Mouse (Mus musculus): ENCODE measurements around the gene Xylt1. TPM values are rescaled to one million over a fixed set of nuclear protein-coding genes. Genes with fewer than 3 reads are reported as not detected.

Gene Xylt1
- polyA plus RNA-seq, 1 experiment from 2014 or later: 2.7 TPM

DNA sequence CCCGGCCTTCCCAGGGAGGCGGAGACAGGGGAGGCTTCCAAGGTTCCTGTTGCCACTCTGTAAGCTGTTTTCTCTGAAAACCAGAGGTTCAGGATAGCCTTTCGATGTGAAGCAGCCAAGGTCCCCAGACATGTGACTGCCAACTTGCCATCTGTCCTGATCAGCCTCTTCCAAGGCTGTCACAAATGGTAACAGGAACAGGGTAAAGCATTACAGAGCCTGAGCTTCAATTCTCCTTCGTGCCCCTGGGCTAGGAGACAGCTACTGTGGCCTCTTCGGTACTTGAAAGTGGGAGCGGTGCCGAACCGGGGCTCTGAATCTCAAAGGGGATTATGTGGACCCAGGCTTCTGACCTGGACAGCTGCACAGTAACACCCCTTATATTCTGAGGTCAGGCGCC is 287.4 kb downstream of the Xylt1 start:
- ATAC-seq (ENCODE audit: insufficient number of reproducible peaks, insufficient read depth, low FRiP score, low read depth): no peak
- Histone ChIP-seq H3K36me3 (ENCODE audit: control insufficient read depth, insufficient read depth, low read length) (no peaks in the 10 kb centered on the region), H3K27ac (ENCODE audit: low read length) (no peak overlapping the region), H3K9ac (replicated peaks; ENCODE audit: low read depth, low read length) (no peak overlapping the region), H3K9me3 (ENCODE audit: control insufficient read depth, low read depth, low read length) (no peaks in the 10 kb centered on the region), H3K27me3 (ENCODE audit: control insufficient read depth, insufficient read depth, low read length) (no peaks in the 10 kb centered on the region), H3K4me3 (ENCODE audit: low read depth, low read length) (no peak overlapping the region), H3K4me2 (replicated peaks; ENCODE audit: low read depth, low read length) (no peak overlapping the region), H3K4me1 (ENCODE audit: control insufficient read depth, insufficient read depth, low read length) (no peaks in the 10 kb centered on the region)
- 84% methylated on average over 9 of the region's 9 CpGs for WGBS

DNA sequence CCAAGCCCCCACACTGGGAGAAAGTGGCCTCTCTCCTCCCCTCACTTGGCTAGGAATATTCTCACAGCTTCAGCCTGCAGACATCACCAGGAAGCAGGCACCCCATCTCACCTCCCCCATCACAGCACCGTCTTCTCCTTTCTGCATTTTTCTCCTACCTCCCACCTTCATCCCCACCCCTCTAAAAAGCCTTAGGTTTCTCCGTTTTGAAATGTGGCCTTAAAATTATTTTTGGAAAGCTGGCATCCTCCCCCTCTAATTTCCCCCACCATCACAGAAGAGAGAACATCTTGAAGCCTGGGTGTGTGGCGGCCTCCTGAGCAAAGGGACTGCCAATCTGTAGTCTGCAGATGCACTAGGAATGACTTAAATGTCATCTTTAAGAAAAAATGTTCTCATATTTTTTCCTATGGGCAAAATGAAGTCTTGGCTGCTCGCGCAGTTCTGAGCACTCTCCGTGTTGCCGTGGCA is 291.4 kb downstream of the Xylt1 start:
- ATAC-seq (ENCODE audit: insufficient number of reproducible peaks, insufficient read depth, low FRiP score, low read depth): no peak
- Histone ChIP-seq H3K4me1 (ENCODE audit: control insufficient read depth, insufficient read depth, low read length) (no peaks in the 10 kb centered on the region), H3K36me3 (ENCODE audit: control insufficient read depth, insufficient read depth, low read length) (no peaks in the 10 kb centered on the region), H3K27me3 (ENCODE audit: control insufficient read depth, insufficient read depth, low read length) (no peaks in the 10 kb centered on the region), H3K4me2 (replicated peaks; ENCODE audit: low read depth, low read length) (no peak overlapping the region), H3K4me3 (ENCODE audit: low read depth, low read length) (no peak overlapping the region), H3K9me3 (ENCODE audit: control insufficient read depth, low read depth, low read length) (no peaks in the 10 kb centered on the region), H3K27ac (ENCODE audit: low read length) (no peak overlapping the region), H3K9ac (replicated peaks; ENCODE audit: low read depth, low read length) (no peak overlapping the region)
- WGBS: 84% methylated on average over 7 of the region's 7 CpGs

DNA sequence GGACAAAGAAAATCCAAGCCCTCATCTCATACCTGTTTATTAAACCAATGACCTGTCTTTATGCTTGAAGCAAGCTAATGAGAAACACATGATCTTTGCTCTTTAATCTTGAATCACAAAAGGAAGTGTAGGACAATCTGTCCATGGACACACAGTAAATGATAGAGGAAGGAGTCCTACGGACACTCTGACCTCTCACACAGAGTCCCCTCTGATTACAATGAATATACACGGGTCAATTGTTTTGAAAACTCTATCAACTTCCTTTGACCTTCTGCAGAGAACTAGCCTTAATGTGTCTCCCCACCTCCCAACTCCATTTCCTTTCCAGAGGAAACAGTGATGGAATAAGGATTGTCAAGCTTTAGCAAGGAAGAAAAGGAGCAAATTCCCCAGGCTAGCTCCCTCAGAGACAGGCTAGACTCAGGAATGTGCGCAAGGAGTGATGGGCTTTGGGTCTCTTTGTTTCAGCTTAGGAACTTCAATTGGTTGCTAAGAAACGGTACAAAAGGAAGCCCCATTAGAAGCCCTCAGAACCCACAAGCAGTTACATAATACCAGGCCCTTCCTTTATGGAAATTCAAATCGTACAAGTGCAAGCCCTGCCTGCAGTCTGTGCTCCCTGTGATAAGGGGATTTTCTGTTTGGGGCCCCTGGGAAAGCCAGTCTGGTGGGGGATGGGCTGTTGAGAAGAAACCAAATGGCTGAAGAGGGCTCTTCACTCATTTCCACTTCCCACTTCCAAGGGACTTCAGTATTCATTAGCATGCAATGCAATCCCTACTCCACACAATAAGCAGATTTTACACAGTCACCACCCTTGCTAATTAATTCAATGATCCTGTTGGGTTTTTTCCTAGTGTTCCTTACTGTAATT is 305.6 kb downstream of the Xylt1 start:
- H3K27me3 ChIP-seq (ENCODE audit: control insufficient read depth, insufficient read depth, low read length): no peaks in the 10 kb centered on the region
- no peak for ATAC-seq (ENCODE audit: insufficient number of reproducible peaks, insufficient read depth, low FRiP score, low read depth)
- no peak overlapping the region for H3K27ac ChIP-seq (ENCODE audit: low read length)
- no peaks in the 10 kb centered on the region for H3K4me1 ChIP-seq (ENCODE audit: control insufficient read depth, insufficient read depth, low read length)
- no peak overlapping the region for H3K9ac ChIP-seq (replicated peaks; ENCODE audit: low read depth, low read length)
- no peak overlapping the region for H3K4me2 ChIP-seq (replicated peaks; ENCODE audit: low read depth, low read length)
- H3K9me3 ChIP-seq (ENCODE audit: control insufficient read depth, low read depth, low read length): no peaks in the 10 kb centered on the region
- H3K36me3 ChIP-seq (ENCODE audit: control insufficient read depth, insufficient read depth, low read length): no peaks in the 10 kb centered on the region
- H3K4me3 ChIP-seq (ENCODE audit: low read depth, low read length): no peak overlapping the region
- WGBS: 30% methylated on average over 5 of the region's 5 CpGs

DNA sequence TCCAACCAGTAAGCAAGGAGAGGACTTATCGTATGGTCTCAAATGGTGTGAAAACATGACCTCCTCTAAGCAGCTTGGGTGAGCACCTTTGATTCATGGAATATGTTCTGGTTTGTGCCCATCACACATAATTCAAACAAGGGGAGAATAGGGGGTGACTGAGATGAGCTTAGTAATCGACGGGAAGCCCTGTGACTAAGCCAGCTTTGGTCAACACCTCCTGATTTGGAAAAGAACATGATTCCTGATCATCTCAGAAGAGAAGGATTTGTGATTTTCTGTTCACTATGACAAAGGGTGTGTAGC is 306.2 kb downstream of the Xylt1 start:
- H3K9me3 ChIP-seq (ENCODE audit: control insufficient read depth, low read depth, low read length): no peaks in the 10 kb centered on the region
- no peaks in the 10 kb centered on the region for H3K4me1 ChIP-seq (ENCODE audit: control insufficient read depth, insufficient read depth, low read length)
- no peak overlapping the region for H3K27ac ChIP-seq (ENCODE audit: low read length)
- no peak overlapping the region for H3K9ac ChIP-seq (replicated peaks; ENCODE audit: low read depth, low read length)
- H3K36me3 ChIP-seq (ENCODE audit: control insufficient read depth, insufficient read depth, low read length): no peaks in the 10 kb centered on the region
- no peak overlapping the region for H3K4me2 ChIP-seq (replicated peaks; ENCODE audit: low read depth, low read length)
- no peak for ATAC-seq (ENCODE audit: insufficient number of reproducible peaks, insufficient read depth, low FRiP score, low read depth)
- no peaks in the 10 kb centered on the region for H3K27me3 ChIP-seq (ENCODE audit: control insufficient read depth, insufficient read depth, low read length)
- H3K4me3 ChIP-seq (ENCODE audit: low read depth, low read length): no peak overlapping the region
- WGBS: 87% methylated on average over 3 of the region's 3 CpGs

DNA sequence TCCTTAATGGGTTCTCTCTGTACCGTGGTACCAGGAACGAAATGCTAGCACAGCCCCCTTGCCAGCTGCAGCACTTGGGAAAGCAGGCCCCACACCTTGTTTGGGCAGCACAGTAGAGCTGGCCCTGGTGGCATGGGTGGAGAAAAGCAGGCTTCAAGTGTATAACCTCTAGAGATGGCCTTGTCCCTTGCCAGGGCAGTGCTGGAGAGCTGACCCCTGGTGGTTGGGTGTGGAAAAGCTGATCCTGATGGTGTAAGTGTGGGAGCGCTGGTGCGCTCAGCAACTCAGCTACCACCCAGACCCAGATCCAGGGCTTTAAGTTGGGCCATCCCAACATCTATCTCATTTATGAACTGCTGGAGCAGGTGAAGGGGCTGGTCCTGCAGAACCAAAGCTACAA is 314.8 kb downstream of the Xylt1 start:
- no peaks in the 10 kb centered on the region for H3K9me3 ChIP-seq (ENCODE audit: control insufficient read depth, low read depth, low read length)
- H3K4me2 ChIP-seq (replicated peaks; ENCODE audit: low read depth, low read length): no peak overlapping the region
- no peaks in the 10 kb centered on the region for H3K36me3 ChIP-seq (ENCODE audit: control insufficient read depth, insufficient read depth, low read length)
- 80% methylated on average over 4 of the region's 4 CpGs for WGBS
- no peak for ATAC-seq (ENCODE audit: insufficient number of reproducible peaks, insufficient read depth, low FRiP score, low read depth)
- H3K27ac ChIP-seq (ENCODE audit: low read length): no peak overlapping the region
- no peak overlapping the region for H3K4me3 ChIP-seq (ENCODE audit: low read depth, low read length)
- no peaks in the 10 kb centered on the region for H3K27me3 ChIP-seq (ENCODE audit: control insufficient read depth, insufficient read depth, low read length)
- H3K9ac ChIP-seq (replicated peaks; ENCODE audit: low read depth, low read length): no peak overlapping the region
- no peaks in the 10 kb centered on the region for H3K4me1 ChIP-seq (ENCODE audit: control insufficient read depth, insufficient read depth, low read length)

DNA sequence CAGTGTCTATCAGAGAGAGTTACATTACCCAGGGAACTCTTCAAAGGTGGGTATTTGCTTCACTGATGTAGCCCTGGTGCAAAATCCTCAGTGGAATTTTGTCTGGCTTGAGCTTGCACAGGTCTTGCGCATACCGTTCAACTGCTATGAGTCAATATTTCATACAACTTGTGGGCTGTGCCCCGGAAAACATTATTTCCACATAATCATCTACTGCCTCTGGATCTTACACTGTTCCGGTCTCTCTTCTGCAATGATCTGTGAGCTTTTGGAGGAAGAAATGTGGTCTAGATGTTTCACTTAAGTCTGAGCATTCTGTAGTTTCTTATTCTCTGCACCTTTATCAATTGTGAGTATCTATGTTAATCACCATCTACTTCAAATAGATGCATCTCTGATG is 316.9 kb downstream of the Xylt1 start:
- ATAC-seq (ENCODE audit: insufficient number of reproducible peaks, insufficient read depth, low FRiP score, low read depth): no peak
- no peak overlapping the region for H3K9ac ChIP-seq (replicated peaks; ENCODE audit: low read depth, low read length)
- no peak overlapping the region for H3K27ac ChIP-seq (ENCODE audit: low read length)
- H3K9me3 ChIP-seq (ENCODE audit: control insufficient read depth, low read depth, low read length): no peaks in the 10 kb centered on the region
- H3K4me1 ChIP-seq (ENCODE audit: control insufficient read depth, insufficient read depth, low read length): no peaks in the 10 kb centered on the region
- H3K4me3 ChIP-seq (ENCODE audit: low read depth, low read length): no peak overlapping the region
- 93% methylated on average over 4 of the region's 4 CpGs for WGBS
- no peaks in the 10 kb centered on the region for H3K36me3 ChIP-seq (ENCODE audit: control insufficient read depth, insufficient read depth, low read length)
- no peaks in the 10 kb centered on the region for H3K27me3 ChIP-seq (ENCODE audit: control insufficient read depth, insufficient read depth, low read length)
- H3K4me2 ChIP-seq (replicated peaks; ENCODE audit: low read depth, low read length): no peak overlapping the region

DNA sequence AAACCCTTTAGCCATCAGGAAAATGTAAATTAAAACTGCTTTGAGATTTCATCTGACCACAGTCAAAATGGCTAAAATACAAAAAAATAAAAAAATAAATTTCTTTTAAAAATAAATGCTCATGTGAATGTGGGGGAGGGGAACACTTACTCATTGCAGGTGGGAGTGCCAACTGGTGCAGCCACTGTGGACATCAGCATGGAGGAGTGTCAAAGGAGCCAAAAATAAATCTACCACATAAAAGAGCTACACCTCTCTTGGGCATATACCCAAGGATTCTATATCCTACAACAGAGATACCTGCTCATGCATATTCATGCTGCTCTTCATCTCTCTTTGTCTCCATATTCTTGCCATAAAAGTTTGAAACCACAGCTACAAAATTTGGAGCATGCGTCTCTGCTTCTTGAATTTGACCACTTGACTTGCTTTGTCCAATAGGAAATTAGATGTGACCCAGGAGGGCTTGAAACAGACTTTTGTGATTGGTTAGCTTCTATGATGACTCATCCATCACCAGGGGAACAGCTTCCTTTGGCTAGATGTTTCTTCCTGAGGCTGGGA is 317.9 kb downstream of the Xylt1 start:
- no peaks in the 10 kb centered on the region for H3K9me3 ChIP-seq (ENCODE audit: control insufficient read depth, low read depth, low read length)
- H3K4me3 ChIP-seq (ENCODE audit: low read depth, low read length): no peak overlapping the region
- no peak overlapping the region for H3K27ac ChIP-seq (ENCODE audit: low read length)
- no peak overlapping the region for H3K9ac ChIP-seq (replicated peaks; ENCODE audit: low read depth, low read length)
- WGBS: 95% methylated on average over 1 of the region's 1 CpGs
- H3K4me2 ChIP-seq (replicated peaks; ENCODE audit: low read depth, low read length): no peak overlapping the region
- ATAC-seq (ENCODE audit: insufficient number of reproducible peaks, insufficient read depth, low FRiP score, low read depth): no peak
- H3K36me3 ChIP-seq (ENCODE audit: control insufficient read depth, insufficient read depth, low read length): no peaks in the 10 kb centered on the region
- no peaks in the 10 kb centered on the region for H3K4me1 ChIP-seq (ENCODE audit: control insufficient read depth, insufficient read depth, low read length)
- H3K27me3 ChIP-seq (ENCODE audit: control insufficient read depth, insufficient read depth, low read length): no peaks in the 10 kb centered on the region

DNA sequence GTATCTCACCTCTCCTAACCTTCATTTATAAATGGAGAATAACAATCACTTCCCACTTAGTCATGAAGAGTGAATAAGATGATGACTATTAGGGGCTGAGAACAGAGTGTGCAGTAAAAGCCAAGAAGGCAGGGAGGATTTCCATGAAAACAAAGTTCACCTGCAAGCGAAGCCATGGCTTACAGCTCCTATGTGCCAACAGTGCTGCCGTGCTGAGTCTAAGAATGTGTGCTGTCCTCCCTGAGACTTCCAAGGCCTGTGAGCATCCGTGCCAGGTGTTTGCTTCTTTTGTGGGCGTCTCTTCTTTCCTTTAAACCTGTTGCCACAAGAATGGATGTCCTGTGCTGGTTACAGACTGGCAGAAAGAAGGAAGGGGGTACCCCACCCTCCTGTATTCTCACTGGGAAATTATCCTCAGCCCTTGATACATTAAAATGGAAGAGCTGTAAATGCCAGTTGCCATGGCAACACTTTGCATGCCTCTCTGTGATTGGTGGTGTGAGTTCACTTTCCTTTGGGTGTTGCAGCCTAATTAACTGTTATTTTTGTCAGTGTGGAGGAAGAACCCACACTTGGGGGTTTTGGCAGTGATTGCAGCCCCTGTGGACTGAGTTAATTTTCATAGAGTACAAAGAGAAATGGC is 318.7 kb downstream of the Xylt1 start:
- Histone ChIP-seq H3K27me3 (ENCODE audit: control insufficient read depth, insufficient read depth, low read length) (no peaks in the 10 kb centered on the region), H3K4me2 (replicated peaks; ENCODE audit: low read depth, low read length) (no peak overlapping the region), H3K36me3 (ENCODE audit: control insufficient read depth, insufficient read depth, low read length) (no peaks in the 10 kb centered on the region), H3K4me3 (ENCODE audit: low read depth, low read length) (no peak overlapping the region), H3K4me1 (ENCODE audit: control insufficient read depth, insufficient read depth, low read length) (no peaks in the 10 kb centered on the region), H3K9ac (replicated peaks; ENCODE audit: low read depth, low read length) (no peak overlapping the region), H3K9me3 (ENCODE audit: control insufficient read depth, low read depth, low read length) (no peaks in the 10 kb centered on the region), H3K27ac (ENCODE audit: low read length) (no peak overlapping the region)
- no peak for ATAC-seq (ENCODE audit: insufficient number of reproducible peaks, insufficient read depth, low FRiP score, low read depth)
- 72% methylated on average over 4 of the region's 4 CpGs for WGBS

All from stomach, embryonic 14.5 days (tissue).